Mouse (Mus musculus) heart, adult 8-10 months (tissue): ENCODE measurements around the gene Olfr1130. TPM values are rescaled to one million over a fixed set of nuclear protein-coding genes. Genes with fewer than 3 reads are reported as not detected.
"Not testable (repeated sequence)": the region's sequence is repeated elsewhere in the genome, so short reads cannot be mapped to it uniquely, and the experiment has no call there.

Experiments
- DNase-seq: peaks from one replicate; pipeline ENCODE4 v3.0.0; 2022; ENCODE audit warnings: low spot score
- total RNA-seq, 4 experiments: library from RNA; stranded (reverse); gene quantifications; 2 replicates each; pipeline ENCODE4 v1.2.4; 2022

The Olfr1130 gene
- not detected for total RNA-seq

GRCm38 (mm10) chr2:87605912-87606311 is at the start of gene Olfr1130:
Gene Olfr1130, plus strand, starts transcription at chr2:87606212.
- DNase-seq = not testable (repeated sequence)

- not testable (repeated sequence) for DNase-seq
These were observed 32.4 kb upstream of the Olfr1130 start, which contains the start of gene Olfr1129 for GRCm38 (mm10) chr2:87573602-87574001. Gene Olfr1129, plus strand, starts transcription at chr2:87573902.

GRCm38 (mm10) chr2:87626804-87627203 is 20.8 kb downstream of the Olfr1130 start, which contains the start of gene Olfr1131:
Gene Olfr1131, plus strand, starts transcription at chr2:87627104.
- no peak for DNase-seq

- DNase-seq = no peak
These were observed 31.4 kb downstream of the Olfr1130 start, which contains the start of gene Olfr1132 for GRCm38 (mm10) chr2:87637435-87637834. Gene Olfr1132, minus strand, starts transcription at chr2:87637535.

GRCm38 (mm10) chr2:87642441-87642840 is 36.4 kb downstream of the Olfr1130 start:
- no peak for DNase-seq

GRCm38 (mm10) chr2:87647274-87647673 is 41.3 kb downstream of the Olfr1130 start, which contains the start of gene Olfr1133:
Gene Olfr1133, minus strand, starts transcription at chr2:87647374.
- DNase-seq = no peak

GRCm38 (mm10) chr2:87658360-87658759 is 52.3 kb downstream of the Olfr1130 start, which contains the start of gene Olfr1134:
Gene Olfr1134, minus strand, starts transcription at chr2:87658460.
- no peak for DNase-seq

Other genes with a start within 250 kb of the Olfr1130 start
- not detected for gene Olfr1121, start 236.3 kb upstream of the Olfr1130 start, total RNA-seq
- gene Olfr1122, start 220.4 kb upstream of the Olfr1130 start, total RNA-seq = not detected
- gene Olfr1123, start 189.6 kb upstream of the Olfr1130 start, total RNA-seq = not detected
- not detected for gene Olfr1124, start 175.9 kb upstream of the Olfr1130 start, total RNA-seq
- gene Olfr1126, start 152.2 kb upstream of the Olfr1130 start, total RNA-seq = not detected
- gene Pramel7, start 109.1 kb upstream of the Olfr1130 start, total RNA-seq = not detected
- gene Pramel6, start 99.6 kb upstream of the Olfr1130 start, total RNA-seq = not detected
- gene Olfr153, start 74.4 kb upstream of the Olfr1130 start, total RNA-seq = not detected
- gene Olfr1128, start 60.7 kb upstream of the Olfr1130 start, total RNA-seq = not detected
- not detected for gene Olfr1129, start 32.3 kb upstream of the Olfr1130 start, total RNA-seq
- not detected for gene Olfr1131, start 20.9 kb downstream of the Olfr1130 start, total RNA-seq
- not detected for gene Olfr1132, start 31.3 kb downstream of the Olfr1130 start, total RNA-seq
- not detected for gene Olfr1133, start 41.2 kb downstream of the Olfr1130 start, total RNA-seq
- gene Olfr1134, start 52.2 kb downstream of the Olfr1130 start, total RNA-seq = not detected
- not detected for gene Olfr1135, start 67.5 kb downstream of the Olfr1130 start, total RNA-seq
- not detected for gene Olfr1136, start 87.7 kb downstream of the Olfr1130 start, total RNA-seq
- not detected for gene Olfr1137, start 107.0 kb downstream of the Olfr1130 start, total RNA-seq
- not detected for gene Olfr1138, start 133.8 kb downstream of the Olfr1130 start, total RNA-seq
- gene Olfr1140, start 137.5 kb downstream of the Olfr1130 start, total RNA-seq = not detected
- gene Olfr1141, start 147.8 kb downstream of the Olfr1130 start, total RNA-seq = not detected
- not detected for gene Olfr152, start 173.3 kb downstream of the Olfr1130 start, total RNA-seq
- gene Olfr1143, start 194.4 kb downstream of the Olfr1130 start, total RNA-seq = not detected
- gene Olfr1145, start 203.6 kb downstream of the Olfr1130 start, total RNA-seq = not detected
- not detected for gene Olfr1148, start 224.3 kb downstream of the Olfr1130 start, total RNA-seq
- not detected for gene Olfr1150-ps1, start 237.8 kb downstream of the Olfr1130 start, total RNA-seq
- not detected for gene Olfr1151, start 249.7 kb downstream of the Olfr1130 start, total RNA-seq